In genomic region chr2:156781281-156781680, GRCm38 (mm10) we compare ENCODE assay signal across 12 mouse cellular contexts. TPM values are rescaled to one million over a fixed set of nuclear protein-coding genes. Genes with fewer than 3 reads are reported as not detected.
DNase-seq lines count a peak whose midpoint lies in the region; ATAC-seq and TF ChIP-seq lines count a peak whose summit lies in the region.
"Had no signal": no experiment of that assay in that cellular context is flagged by ENCODE, and none has a peak within 500 bp of the region (broad histone marks: within the 10 kb centered on the region; RNA-seq: fewer than 3 reads in every experiment).

No protein-coding gene starts in this region.

- no peak overlapping the region for H3K4me2 ChIP-seq in forebrain, embryonic 15.5 days (replicated peaks)
- H3K4me2 ChIP-seq in kidney, embryonic 15.5 days = peak overlapping the region; percentile 38; the same call in 1 of the 2 replicates
- H3K4me2 ChIP-seq in intestine, postnatal 0 days (replicated peaks; ENCODE audit: low read depth) = peak overlapping the region; percentile 6; the same call in 1 of the 2 replicates
- peak overlapping the region; percentile 27; the same call in 1 of the 2 replicates for H3K4me2 ChIP-seq in liver, postnatal 0 days (ENCODE audit: low read depth, low read length)

- no peaks in the 10 kb centered on the region; the same call in 1 of the 2 replicates for H3K9me3 ChIP-seq in forebrain, embryonic 10.5 days
- no peaks in the 10 kb centered on the region for H3K9me3 ChIP-seq in forebrain, embryonic 15.5 days
- H3K9me3 ChIP-seq in kidney, embryonic 15.5 days (replicated peaks) = no peaks in the 10 kb centered on the region
- no peaks in the 10 kb centered on the region for H3K9me3 ChIP-seq in intestine, postnatal 0 days (ENCODE audit: control insufficient read depth)
- H3K9me3 ChIP-seq in liver, postnatal 0 days (ENCODE audit: low read length) = no peaks in the 10 kb centered on the region

- no peak for TF ChIP-seq EP300 in liver, postnatal 0 days (IDR thresholded peaks at IDR 0.05; ENCODE audit: low read depth)

- peak overlapping the region; percentile 36 for H3K27ac ChIP-seq in forebrain, embryonic 10.5 days
- no peak overlapping the region for H3K27ac ChIP-seq in forebrain, embryonic 15.5 days (replicated peaks)
- H3K27ac ChIP-seq in kidney, embryonic 15.5 days = no peak overlapping the region
- no peak overlapping the region for H3K27ac ChIP-seq in intestine, postnatal 0 days (ENCODE audit: low read depth, low read length)
- H3K27ac ChIP-seq in liver, postnatal 0 days (ENCODE audit: low read depth) = no peak overlapping the region

- TF ChIP-seq CTCF in intestine, postnatal 0 days (IDR thresholded peaks at IDR 0.05; ENCODE audit: low read depth) = no peak
- TF ChIP-seq CTCF in liver, postnatal 0 days (IDR thresholded peaks at IDR 0.05; ENCODE audit: low read depth) = no peak

- H3K9ac ChIP-seq in forebrain, embryonic 15.5 days (replicated peaks) = no peak overlapping the region
- no peak overlapping the region for H3K9ac ChIP-seq in kidney, embryonic 15.5 days
- no peak overlapping the region for H3K9ac ChIP-seq in intestine, postnatal 0 days (ENCODE audit: low read depth, low read length)
- H3K9ac ChIP-seq in liver, postnatal 0 days (replicated peaks) = no peak overlapping the region

- no peak for DNase-seq in forebrain, embryonic 10.5 days (ENCODE audit: extremely low spot score, low spot score)
- DNase-seq in kidney, postnatal 10 days = no peak
- peak; percentile 15 for DNase-seq in liver, postnatal 0 days
- no peak for DNase-seq in urinary bladder, postnatal 4 days (ENCODE audit: low spot score in 2 of 2)
- no peak for DNase-seq in cerebellum, adult 9-10 months
- DNase-seq: adrenal gland, postnatal 25 days; cerebellum, postnatal 36 days; right cerebral cortex, postnatal 25 days had no signal

- no peaks in the 10 kb centered on the region for H3K36me3 ChIP-seq in forebrain, embryonic 10.5 days (replicated peaks)
- no peaks in the 10 kb centered on the region for H3K36me3 ChIP-seq in forebrain, embryonic 15.5 days
- no peaks in the 10 kb centered on the region for H3K36me3 ChIP-seq in kidney, embryonic 15.5 days
- peaks cover 4% of the 10 kb centered on the region; the same call in 1 of the 2 replicates for H3K36me3 ChIP-seq in intestine, postnatal 0 days (ENCODE audit: control insufficient read depth, insufficient read depth)
- no peaks in the 10 kb centered on the region for H3K36me3 ChIP-seq in liver, postnatal 0 days (replicated peaks; ENCODE audit: insufficient read depth, low read length)

- peaks cover 22% of the 10 kb centered on the region for H3K27me3 ChIP-seq in forebrain, embryonic 10.5 days (ENCODE audit: poor library complexity, severe bottlenecking)
- H3K27me3 ChIP-seq in forebrain, embryonic 15.5 days = no peaks in the 10 kb centered on the region
- peaks cover 6% of the 10 kb centered on the region; the same call in 1 of the 2 replicates for H3K27me3 ChIP-seq in kidney, embryonic 15.5 days
- no peaks in the 10 kb centered on the region for H3K27me3 ChIP-seq in intestine, postnatal 0 days (replicated peaks; ENCODE audit: control insufficient read depth, insufficient read depth, low read length)
- 0 out of 2 replicates have a peak, but pooled peaks cover 4% of the 10 kb centered on the region for H3K27me3 ChIP-seq in liver, postnatal 0 days (ENCODE audit: insufficient read depth, low read length)

- H3K4me1 ChIP-seq in forebrain, embryonic 10.5 days = peaks cover 34% of the 10 kb centered on the region
- peaks cover 5% of the 10 kb centered on the region; the same call in 1 of the 2 replicates for H3K4me1 ChIP-seq in forebrain, embryonic 15.5 days
- H3K4me1 ChIP-seq in kidney, embryonic 15.5 days = peaks cover 34% of the 10 kb centered on the region
- no peaks in the 10 kb centered on the region for H3K4me1 ChIP-seq in intestine, postnatal 0 days (replicated peaks; ENCODE audit: control insufficient read depth, insufficient read depth, low read length)
- peaks cover 33% of the 10 kb centered on the region for H3K4me1 ChIP-seq in liver, postnatal 0 days (ENCODE audit: insufficient read depth)

- H3K4me3 ChIP-seq in forebrain, embryonic 10.5 days = peak overlapping the region; percentile 30
- H3K4me3 ChIP-seq in forebrain, embryonic 15.5 days = no peak overlapping the region
- H3K4me3 ChIP-seq in kidney, embryonic 15.5 days (replicated peaks) = no peak overlapping the region
- no peak overlapping the region for H3K4me3 ChIP-seq in intestine, postnatal 0 days (ENCODE audit: low read depth, low read length)
- no peak overlapping the region for H3K4me3 ChIP-seq in liver, postnatal 0 days (ENCODE audit: low read depth, low read length)
- H3K4me3 ChIP-seq: myocyte had no signal

- 75% methylated on average over 4 of the region's 4 CpGs for WGBS in forebrain, embryonic 10.5 days
- WGBS in forebrain, embryonic 15.5 days = 71% methylated on average over 4 of the region's 4 CpGs
- 74% methylated on average over 4 of the region's 4 CpGs for WGBS in kidney, embryonic 15.5 days
- 72% methylated on average over 4 of the region's 4 CpGs for WGBS in intestine, postnatal 0 days
- WGBS in liver, postnatal 0 days (ENCODE audit: insufficient replicate concordance) = 56% methylated on average over 4 of the region's 4 CpGs

- no peak for ATAC-seq in forebrain, embryonic 15.5 days (replicated peaks)
- no peak for ATAC-seq in kidney, embryonic 15.5 days (replicated peaks; ENCODE audit: low FRiP score)
- no peak for ATAC-seq in intestine, postnatal 0 days
- ATAC-seq in liver, postnatal 0 days = no peak

RNA-seq across cellular contexts. Expression of gene Myl9, which starts 6.1 kb away (rescaled TPM):
- 79.0 and 80.3 TPM in 2 replicates for polyA plus RNA-seq in forebrain, embryonic 10.5 days (2016; fragmentation: Nextera tagmentation; extraction: Ambion mirVana)
- polyA plus RNA-seq in forebrain, embryonic 15.5 days (2015; fragmentation: Nextera tagmentation; extraction: Ambion mirVana) = 32.2 and 34.2 TPM in 2 replicates
- polyA plus RNA-seq in kidney, embryonic 15.5 days (2015; fragmentation: Nextera tagmentation; extraction: Ambion mirVana) = 305 and 466 TPM in 2 replicates
- 1,325 and 1,382 TPM in 2 replicates for polyA plus RNA-seq in intestine, postnatal 0 days (2015; fragmentation: Nextera tagmentation; extraction: Ambion mirVana)
- 50.4 and 51.2 TPM in 2 replicates for polyA plus RNA-seq in liver, postnatal 0 days (2015; fragmentation: Nextera tagmentation; extraction: Ambion mirVana)

RNA-seq across cellular contexts. Expression of gene Tgif2, which starts 58.5 kb away (rescaled TPM):
- polyA plus RNA-seq in forebrain, embryonic 10.5 days (2016; fragmentation: Nextera tagmentation; extraction: Ambion mirVana) = 108 and 109 TPM in 2 replicates
- polyA plus RNA-seq in forebrain, embryonic 15.5 days (2015; fragmentation: Nextera tagmentation; extraction: Ambion mirVana) = 42.4 and 45.2 TPM in 2 replicates
- 62.2 and 68.5 TPM in 2 replicates for polyA plus RNA-seq in kidney, embryonic 15.5 days (2015; fragmentation: Nextera tagmentation; extraction: Ambion mirVana)
- 6.4 and 7.0 TPM in 2 replicates for polyA plus RNA-seq in intestine, postnatal 0 days (2015; fragmentation: Nextera tagmentation; extraction: Ambion mirVana)
- polyA plus RNA-seq in liver, postnatal 0 days (2015; fragmentation: Nextera tagmentation; extraction: Ambion mirVana) = 4.9 and 5.1 TPM in 2 replicates
